Mouse (Mus musculus) cerebellum, postnatal 25 days (tissue): ENCODE results near the gene Npas3.

ENCODE experiments used
- DNase-seq, 2 experiments: peaks; one replicate each; pipeline ENCODE4 v3.0.0; 2021; ENCODE audit warnings: mixed read lengths in 2 of 2

Gene Npas3

DNA sequence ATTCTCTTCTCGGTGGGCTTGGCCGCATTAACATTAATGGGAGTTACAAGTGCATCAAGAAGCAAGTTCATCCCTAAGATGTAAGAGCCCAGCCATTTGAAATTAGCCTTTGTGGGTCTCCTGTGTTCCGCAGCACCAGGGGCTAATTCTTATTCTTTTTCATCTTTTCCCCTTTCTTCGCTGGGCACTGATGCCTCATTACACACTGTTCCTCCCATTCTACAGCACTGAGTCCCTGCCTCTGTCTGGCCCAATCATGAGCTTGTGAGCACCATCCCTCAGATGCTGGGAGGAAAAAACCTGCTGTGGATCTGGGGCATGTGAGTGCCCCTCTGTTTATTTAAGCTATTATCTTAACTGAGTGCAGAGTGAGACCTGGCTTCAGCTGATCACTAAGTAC lies 633.2 kb downstream of the Npas3 start:
- no peak for DNase-seq

DNA sequence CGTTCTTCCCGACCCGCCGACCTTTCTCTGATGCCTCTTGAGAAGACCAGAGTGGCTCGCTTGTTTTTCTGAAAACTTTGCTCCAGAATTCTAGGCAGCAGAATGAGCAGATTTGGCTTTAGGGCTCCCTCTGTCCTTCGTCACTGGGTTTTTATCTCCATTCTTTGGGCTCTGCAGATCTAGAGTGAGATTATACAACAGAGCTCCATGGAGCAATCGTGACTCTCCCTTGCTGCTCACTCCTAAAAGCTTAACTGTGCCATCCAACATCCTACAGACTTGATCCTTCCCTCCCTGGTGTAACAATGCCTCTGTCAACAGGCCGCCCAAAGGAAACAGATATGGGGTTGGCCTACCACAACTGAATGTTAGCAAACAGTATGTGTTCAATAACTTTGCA lies 634.4 kb downstream of the Npas3 start:
- DNase-seq, result no peak

DNA sequence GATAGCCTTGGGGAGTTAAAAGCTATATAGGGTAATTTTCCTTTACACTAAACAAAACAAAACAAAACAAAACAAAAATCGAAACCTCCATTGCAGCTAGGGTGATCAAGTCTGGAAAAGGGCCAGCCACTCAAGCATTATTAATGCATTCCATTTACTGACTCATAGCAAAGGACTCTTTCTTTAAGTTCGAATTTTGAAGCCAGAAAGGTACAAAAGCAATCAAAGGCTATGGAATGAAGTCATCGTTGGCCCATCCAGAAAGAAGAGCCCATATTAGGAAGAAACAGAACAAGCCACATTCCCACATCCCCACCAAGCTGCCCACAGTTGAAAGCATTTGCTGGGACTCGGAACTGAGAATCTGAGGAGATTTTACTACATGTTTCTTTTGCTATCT lies 640.1 kb downstream of the Npas3 start:
- DNase-seq, result no peak

DNA sequence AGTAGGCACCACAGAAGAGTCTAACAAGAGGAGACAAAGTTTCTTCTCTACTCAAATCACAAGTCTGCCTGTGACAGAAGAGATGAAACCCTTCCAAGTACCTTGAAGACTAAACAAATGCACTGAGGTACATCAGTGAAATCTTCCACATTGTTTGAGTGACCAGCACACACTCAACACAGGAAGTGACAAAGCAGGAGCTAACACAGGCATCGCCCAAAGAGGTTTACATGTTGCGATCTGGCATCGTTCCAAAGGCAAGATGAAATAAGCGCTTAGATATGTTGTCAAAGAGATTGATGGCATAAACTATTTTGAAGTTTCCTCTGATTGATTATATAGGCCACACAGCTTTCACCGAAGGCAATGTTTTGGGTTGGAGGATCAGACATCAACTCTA lies 647.4 kb downstream of the Npas3 start:
- DNase-seq, result no peak

DNA sequence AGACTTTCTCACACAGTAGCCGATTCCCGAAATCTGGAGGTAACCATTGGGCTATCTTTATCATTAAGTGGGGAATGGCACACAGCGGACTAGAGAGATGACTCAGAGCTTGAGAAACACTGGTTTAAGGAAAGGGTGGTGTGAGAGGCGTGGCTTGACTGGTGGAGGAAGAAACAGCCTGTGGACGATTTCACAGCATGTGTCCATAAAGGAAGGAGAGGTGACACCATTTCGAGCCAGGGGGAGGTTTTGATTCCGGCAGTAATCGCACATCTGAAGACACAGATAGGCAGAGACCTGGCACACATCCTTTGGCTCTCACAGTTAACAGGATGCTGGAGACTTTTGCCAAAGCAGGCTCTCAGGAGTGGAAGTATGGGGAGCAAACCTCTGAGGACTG lies 660.3 kb downstream of the Npas3 start:
- DNase-seq, result no peak

DNA sequence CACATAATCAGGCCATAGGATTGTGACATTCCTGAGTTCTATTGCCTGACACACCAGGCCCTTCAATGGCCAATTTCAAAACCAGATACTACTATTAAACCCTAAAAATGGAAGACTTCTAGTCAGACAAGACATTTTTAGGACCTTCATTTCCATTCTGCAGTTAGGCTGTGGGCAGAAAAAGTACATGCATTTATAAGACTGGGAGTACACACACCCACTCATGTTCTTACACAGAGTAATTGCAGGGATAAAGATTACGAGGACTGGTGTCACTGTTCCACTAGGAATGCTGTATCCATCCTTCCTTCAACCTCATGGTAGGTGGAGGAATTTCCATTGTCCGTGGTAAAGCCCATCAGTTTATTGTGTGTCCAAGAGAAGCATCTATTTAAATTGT lies 661.7 kb downstream of the Npas3 start:
- no peak for DNase-seq

DNA sequence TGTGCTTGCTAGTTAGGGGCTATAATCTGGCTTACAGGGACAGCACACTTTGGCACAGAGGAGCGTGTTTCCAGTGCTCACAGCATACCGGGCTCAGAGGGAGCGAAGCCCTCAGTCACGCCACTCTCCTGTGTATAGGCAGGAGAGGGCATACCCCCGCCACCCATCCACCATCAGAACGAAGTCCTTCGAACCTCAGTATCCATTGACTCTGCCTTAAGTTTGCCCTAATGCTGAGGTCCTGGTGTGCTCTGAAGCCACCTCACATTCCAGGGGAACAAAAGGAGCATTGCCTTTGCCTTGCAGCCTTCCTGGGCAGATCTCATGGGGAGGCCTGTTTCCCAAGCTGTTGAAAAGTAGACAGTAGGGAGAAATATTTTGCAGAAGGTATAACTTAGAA lies 673.7 kb downstream of the Npas3 start:
- DNase-seq, result no peak

DNA sequence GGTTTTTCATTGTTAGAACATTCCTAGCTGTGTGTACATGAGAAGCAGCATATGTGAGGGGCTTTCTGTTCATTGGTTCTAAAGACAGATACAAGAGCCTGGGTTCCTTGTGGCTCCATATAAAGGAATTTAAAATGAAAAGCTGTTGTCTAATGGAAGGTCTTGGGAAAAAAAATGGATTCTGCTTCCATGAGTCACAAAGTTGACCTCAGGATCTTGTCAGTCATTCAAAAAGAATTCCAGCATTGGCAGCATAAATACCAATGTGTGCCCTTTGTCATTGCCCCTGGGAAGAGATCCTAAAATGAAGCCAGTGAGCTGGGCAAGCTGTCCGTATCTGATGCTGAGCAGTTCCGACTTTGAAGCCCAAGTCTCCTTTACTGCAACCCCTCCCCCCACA lies 700.3 kb downstream of the Npas3 start:
- no peak for DNase-seq

DNA sequence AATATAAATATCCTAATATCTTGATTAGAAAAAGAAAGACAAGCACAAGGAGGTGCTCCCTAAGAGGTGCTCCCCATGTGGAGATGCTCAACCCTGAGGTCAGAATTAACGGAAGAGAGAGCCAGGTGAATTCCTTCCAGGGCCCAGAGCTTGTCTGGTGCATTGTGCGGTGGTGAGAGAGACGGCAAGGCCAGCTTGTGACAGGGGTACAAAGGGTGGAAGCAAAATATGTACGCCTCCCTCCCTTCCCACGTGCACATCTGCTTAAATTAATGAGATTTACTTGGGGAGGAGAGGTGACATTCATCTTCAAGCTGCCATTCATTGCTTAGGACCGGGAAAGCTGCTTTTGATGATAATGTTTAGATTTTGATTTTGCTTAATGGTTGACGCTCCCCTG lies 713.5 kb downstream of the Npas3 start:
- DNase-seq, result no peak

DNA sequence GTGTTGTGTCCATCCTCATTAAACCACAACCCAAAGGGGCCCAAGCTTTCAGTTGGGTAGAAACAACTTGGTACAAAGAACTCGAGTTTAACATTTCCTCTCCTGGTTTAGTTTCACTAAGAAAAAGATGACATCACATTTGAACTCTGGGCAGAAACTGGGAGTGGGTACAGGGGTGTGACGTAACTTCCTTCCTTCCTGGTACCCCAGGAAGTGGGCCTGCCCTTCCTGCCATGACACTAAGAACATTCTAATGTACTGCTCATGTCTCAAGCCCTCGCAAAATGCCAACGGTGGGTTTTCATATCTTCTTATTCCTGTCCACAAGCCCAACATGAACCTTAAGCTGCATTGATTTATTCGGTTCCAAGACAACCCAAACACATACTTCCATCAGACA lies 715.1 kb downstream of the Npas3 start:
- no peak for DNase-seq

DNA sequence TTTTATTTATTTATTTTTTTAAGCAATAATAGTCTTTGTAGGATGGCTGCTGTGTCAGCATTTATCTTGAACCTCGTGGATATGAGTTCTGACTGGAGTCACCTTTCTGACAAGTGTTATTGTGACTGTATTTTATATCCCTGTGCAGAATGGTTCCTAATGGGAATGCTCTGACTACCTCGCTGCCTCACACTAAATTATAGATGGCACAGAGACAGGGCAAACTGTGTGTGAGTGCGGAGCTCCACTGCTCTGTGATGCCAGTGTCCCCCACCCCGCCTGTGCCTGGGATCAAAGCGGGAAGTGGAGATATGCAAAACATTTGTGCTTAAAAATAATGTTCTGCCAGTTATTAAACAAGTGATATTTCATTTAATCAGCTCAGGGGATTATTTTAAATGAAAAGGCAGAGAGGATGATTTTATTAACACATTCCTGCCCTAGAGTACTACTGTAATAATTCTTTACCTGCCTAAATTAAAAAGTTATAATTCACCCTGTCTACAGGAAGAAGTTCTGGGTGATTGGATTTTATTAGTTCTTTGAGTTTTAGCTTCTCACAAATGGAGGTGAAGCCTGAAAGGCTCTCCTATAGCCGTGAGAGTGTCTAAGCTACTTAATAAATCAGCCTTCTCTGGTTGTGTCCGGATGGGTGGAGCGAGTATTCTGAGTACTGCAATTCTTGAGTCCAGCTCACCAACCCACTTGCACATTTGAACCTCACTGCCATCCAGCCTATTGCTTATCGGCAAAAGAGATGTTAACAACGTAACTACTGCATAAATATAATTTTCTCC lies 721.1 kb downstream of the Npas3 start:
- no peak for DNase-seq

DNA sequence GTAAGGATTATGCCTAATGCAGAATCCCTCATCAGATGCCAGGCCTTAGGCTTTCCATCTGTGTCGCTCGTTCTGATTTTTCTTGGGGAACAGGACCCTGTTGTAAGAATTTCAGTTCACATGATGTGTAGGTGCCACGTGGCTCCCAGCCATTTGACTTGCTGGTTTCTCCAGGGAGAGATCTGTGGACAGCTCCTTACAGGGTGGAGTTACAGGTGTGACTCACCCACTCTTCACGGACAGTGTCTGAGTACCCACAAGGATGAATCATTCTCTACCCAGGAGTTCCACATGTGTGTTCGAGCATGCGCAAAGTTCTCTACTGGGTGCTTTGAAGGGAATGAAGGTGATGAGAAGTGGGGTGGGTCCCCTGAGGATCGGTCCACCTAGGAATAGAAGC lies 722.2 kb downstream of the Npas3 start:
- DNase-seq, result no peak

DNA sequence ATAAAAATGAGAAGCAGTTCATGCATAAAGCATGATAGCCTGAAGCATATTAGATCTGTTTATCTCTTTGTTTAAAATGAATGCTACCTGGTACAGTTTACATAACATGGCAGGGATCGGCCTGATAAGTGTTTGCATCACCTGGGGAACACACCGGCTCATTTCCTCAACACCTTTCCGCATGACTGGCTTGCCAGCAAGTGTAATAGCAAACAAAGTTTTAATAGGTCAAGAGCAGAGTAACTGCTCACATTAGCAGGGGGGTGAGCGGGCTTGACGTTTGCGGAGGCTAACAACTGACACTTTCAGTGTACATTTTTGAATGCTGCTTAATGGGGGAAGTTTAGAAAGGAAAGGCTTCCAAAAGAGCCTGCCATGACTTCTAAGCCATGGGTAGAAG lies 724.9 kb downstream of the Npas3 start:
- DNase-seq, result no peak

DNA sequence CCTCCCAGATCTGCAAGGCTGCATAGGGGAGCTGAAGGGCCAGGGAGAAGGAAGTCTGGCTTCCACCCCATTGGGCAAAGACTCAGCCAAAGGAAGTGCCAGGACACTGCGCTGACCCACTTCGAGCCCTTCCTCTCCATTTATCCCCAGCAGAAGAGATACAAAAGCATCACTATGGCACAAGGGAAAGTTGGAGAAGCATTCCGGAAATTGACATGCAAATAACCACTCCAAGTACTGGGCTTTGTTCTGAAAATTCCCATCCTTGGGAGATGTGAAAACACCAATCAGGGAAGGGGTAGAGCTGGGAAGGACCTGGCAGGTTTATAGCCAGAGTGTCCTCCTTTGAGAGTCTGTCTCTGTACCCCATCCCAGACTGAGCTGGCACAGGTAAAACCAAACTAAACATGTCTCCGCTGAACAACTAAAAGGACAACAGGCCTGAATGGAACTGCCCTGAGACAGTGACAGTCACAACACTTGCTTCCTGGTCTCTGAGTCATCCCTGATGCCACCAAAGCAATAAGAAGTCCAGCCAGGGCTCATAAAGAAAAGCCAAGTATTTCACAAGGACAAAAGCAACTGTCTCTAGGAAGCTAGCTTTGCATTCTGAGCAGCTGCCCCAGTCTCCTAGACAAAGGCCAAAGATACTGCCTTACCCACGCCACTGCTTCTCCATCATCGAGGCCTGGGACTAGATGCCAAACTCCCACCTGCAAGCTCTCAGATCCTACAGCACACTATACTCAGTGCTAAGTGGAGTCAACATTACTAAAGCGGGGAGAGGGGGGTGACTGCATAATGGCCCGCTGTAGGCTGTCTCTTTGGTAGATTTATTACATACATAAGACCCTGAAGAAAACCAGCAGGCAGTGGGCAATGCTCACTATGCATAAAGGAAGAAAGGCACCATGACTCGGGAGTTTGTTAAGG lies 733.4 kb downstream of the Npas3 start:
- peak in 1 of 2 experiments; percentile 39 for DNase-seq

DNA sequence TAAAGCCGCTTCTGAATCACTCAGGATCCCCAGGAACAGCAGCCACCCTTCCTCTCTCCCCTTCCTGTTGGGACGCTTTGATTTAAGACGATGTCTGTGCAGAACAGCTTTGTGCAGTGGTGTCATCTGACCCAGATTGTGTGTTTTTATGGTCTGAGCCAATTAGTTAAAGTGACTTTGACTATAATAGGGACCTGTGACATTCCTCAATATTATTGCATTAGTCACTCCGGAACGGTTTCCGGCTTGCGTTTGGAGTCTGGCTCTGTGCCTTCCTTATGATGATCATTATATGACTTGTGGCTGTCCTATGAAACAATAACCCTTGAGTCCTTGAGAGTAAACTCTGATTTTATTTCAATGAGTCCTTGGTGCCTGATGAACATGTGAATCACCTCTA lies 735.5 kb downstream of the Npas3 start:
- DNase-seq, result no peak

DNA sequence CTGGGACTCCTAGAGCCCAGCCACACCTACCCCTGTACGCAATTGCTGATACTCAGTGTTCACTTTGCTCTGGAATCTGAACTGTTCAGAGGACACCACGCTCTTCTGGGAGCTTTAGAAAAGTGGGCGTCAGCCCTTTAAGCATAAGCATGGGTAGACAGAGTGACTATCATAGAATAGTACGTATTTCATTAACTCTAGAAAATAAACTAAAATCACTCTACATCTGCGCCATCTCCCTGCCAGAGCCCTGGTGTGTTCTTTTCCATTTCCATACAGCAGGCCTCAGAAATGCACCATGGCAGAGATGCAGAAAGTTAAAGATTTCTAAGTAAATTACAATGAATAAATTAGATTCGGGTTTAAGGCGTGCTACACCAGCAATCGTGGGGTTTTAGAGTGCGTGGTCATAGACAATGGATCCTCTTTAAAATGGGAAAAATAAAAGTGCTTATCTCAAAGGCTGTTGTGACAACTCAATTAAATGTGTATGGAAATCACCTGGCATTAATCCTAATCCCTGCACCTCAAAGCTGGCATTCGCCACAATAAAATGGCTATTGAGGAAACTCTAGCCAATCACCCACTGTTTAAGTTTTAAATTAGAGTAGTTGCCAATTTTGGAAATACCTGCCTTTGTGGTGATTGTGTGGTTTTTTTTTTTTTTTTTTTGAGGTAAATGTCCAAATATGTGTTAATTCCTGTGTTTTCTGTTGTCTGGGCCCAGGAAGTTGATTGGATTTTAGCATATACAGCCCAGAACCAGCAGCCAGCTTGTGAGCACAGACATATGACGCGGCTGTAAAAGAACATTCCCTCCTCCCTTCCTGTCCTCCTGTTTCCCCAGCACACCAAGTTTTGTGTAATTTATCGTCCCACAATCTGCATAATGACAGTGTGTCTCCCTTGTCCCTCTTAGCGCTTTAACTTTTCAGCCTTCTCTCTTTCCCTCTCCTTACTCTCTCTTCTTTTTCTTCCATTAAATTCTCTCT lies 737.7 kb downstream of the Npas3 start:
- DNase-seq, result no peak

DNA sequence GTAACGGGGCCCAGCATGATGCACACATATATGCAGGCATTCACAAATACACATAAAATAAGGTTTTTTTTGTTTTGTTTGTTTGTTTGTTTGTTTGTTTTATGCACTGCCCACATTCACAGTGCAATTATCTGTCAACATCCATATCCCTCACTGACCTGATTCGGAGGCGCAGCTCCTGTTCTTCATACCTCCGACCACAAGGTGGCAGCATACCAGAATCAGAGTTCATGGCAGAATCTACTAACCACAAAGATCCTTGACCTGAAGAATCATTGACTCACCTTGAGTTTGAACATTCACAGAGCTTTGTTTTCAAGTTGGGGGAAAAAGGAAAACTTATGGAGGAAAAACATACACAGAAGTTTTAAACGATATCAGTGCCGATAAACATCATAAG lies 743.9 kb downstream of the Npas3 start:
- peak in 1 of 2 experiments; percentile 22 for DNase-seq

DNA sequence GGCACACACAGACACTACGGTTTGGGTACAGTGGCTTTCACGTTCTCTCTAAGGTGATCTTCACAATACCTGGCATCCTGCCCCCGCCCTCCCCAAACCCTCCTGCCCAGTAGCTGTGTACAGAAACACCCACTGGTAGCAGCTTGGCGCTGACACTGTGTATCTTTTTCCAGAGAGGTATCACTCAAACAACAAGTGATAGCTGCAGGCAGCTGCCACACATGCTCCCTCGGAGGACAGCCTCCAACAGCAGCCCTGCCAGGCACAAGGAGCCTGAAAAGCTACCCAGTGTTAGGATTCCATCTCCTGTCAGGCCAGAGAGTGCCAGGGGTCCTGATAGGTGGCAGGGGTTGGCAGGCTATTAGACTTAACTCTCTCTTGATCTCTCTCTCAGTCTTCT lies 747.2 kb downstream of the Npas3 start:
- peak in 1 of 2 experiments; percentile 22 for DNase-seq

DNA sequence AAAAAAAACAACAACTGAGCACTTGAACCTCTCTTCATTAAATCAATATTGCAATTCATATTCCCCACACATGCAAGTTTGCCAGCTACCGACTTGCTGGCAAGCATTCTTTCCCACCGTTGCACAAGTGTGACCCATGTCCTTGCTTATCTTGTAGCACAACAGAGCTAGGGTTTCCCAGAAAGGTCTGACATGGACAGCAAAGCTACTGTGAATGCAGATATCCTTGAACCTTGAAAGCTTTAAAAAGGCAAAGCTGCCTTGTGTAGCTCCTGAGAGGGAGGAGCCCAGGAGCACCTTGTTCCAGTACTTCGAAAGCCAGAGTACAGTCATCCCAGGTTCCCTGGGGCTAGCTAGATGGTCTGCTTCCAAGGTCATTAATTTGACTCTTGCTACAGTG lies 748.7 kb downstream of the Npas3 start:
- DNase-seq, result no peak

DNA sequence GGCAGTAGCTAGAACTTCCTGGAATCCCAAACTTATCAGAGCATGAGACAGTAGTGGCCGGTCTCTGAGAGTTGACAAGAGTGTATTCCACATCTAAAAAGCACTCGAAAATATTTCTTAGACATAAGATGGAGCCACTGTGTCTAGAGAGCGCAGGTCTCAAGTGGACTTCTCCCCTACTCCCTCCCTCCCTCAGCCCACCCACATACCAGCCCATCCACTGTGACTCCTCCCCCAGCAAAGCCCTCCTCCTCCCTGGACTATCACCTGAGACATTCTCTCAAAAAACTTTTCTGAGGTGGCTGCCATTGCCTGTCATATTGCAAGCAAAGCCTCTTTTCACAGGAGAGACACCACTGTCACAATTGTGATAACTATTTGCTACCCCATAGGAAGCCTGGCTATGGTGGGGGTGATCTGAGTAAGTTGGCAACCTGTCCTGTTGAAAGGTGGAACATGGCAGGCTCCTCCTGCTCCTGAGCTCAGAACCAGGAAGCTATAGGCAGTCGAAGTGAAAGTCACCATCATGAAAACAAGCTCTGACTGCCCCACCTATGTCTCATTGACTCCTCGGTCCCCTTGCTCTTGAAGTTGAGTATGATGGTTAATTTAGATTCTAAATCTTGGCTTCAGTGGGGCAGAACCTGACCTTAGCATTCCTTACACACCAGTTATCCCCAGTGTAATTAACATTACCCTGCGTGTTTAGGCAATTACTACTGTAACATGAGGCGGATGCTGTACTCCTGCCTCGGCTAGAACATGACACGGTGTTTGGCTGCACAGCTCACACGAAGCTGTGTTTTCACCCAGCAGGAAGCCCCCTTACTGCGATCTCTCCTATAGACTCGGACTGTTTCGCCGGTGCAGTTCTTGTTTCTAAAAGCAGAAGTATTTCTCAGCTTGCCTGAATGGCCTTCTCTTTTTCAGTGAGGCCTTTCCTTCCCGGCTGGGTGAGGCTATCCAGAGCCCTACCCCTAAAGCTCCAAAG lies 751.5 kb downstream of the Npas3 start:
- DNase-seq, result no peak

DNA sequence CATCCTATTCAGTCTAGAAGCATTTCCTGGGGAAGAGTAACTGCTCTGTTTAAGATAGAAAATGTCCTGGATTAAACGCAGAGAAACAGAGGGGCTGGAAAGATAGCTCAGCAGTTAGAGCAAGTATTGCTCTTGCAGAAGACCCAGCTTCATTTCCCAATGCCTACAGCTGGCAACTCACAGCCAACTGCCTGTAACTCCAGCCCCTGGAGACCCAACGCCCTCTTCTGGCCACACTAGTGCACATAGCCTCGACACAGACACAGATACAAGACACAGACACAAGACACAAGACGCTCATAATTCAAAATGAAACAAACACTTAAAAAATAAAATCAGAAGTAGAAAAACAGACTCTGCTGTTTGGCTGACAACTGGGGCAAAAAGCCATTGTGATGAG lies 754.0 kb downstream of the Npas3 start:
- DNase-seq, result no peak

DNA sequence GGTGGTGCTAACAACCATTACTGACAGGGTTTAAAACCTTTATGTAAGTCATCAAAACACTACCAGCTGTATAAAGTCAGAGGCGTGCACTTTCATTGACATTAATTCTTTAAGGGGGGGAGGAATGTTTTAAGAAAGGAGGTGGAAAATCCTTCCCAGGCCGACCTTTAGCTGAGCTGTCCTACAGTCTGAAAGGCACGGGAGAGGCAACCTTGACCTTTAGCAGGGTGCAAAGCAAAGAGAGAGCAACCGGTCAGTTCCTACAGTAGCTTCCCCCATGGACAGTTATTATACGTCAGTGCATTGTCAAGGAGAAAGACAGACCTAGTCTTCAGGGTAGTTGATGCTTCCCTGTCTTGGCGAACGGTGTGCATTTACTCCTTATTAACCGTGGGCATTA lies 756.1 kb downstream of the Npas3 start:
- DNase-seq, result no peak
